Mouse (Mus musculus) liver, postnatal 0 days (tissue): ENCODE data around the gene Jpt2.

Experiments
- CTCF ChIP-seq: sonication (generic); IDR thresholded peaks from 2 replicates; pipeline ENCODE4 v1.5.1; 2016; ENCODE audit warnings: antibody characterized with exemption, low read depth
- EP300 ChIP-seq: IDR thresholded peaks from 2 replicates; pipeline ENCODE4 v1.6.1; 2016; ENCODE audit warnings: antibody characterized with exemption, low read depth, mild to moderate bottlenecking

DNA sequence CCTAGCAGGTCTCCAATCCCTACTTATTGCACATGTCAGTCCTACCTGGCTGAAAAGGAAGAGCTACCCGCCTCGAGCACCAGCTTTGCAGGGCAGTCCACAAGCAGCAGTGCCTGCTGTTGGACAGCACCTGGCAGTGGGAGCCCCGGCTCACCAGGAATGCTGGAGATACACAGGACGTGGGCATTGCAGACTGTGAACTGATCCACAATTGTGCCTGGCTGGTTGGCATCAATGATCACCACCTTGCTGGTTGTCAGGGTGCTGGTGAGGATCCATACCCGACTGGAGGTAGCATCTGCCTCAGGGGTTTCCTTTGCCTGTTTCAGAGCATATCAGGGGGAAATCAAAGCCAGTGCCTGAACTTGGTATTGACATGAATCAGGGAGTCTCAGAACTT lies 58.4 kb downstream of the Jpt2 start:
- TF ChIP-seq CTCF (no peak), EP300 (no peak)
